Mouse (Mus musculus): ENCODE results near the gene Faap100. TPM values are rescaled to one million over a fixed set of nuclear protein-coding genes. Genes with fewer than 3 reads are reported as not detected.

The Faap100 gene
- total RNA-seq, 2 experiments from 2014 or later: 19.5 to 26.4 TPM

DNA sequence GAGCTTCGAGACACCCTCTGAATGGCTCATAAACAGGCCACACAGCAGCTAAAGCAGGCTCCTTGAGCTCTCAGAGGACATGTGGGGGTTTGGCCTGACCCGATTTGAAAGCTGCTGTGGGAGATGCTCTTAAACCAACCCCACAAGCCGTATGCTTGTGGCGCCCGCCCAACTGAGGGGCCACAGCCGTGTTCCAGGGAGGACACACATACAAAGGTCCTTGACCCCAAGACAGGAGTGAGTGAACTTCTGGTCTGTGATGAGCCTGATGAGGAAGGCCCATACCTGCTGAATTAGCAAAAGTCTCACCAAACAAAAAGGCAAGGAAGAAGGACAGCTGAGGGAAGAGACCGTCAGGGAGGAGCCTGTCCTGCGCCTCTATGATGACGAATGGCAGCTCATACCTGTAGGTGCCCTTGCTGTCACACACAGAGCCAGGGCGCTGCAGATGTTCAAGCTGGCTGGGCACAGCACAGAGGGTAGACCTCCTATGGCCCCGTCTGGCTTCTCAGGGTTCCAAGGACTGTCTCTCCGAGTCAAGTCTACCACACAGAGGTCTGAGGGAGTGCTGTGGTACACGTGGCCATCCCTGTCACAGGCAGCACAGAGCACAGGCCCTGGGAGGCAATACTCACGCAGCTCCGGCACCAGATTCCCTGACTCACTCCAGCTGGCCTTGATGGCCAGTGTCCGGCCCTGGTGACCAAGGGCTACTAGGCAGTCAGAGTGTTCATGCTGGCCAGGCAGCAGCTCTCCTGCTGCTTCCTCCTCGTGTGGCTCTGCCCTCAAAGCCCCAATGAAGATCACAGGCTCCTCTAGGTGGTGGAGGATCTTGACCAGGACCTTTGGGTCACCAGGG lies 2.0 kb downstream of the Faap100 start:
- DNase-seq: peak; percentile 69

DNA sequence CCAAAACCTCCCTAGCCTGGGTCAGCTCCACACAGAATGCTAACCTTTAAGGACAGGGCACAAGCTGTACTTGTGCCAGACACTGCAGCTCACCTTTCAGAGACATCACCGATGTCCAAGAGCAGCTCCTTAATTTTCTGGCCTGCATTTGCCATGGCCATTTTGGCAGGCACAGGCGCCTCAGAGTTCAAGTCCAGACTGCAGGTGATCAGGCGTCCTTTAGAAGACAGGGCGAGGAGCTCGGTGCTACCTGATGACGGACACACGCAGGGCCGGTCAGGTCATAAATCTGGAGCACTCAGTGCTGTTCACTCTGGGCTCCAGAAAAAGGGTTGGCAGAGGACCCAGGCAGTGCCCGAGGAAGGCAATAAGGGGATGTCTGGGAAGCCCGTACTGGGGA lies 3.2 kb downstream of the Faap100 start:
- no peak for DNase-seq

DNA sequence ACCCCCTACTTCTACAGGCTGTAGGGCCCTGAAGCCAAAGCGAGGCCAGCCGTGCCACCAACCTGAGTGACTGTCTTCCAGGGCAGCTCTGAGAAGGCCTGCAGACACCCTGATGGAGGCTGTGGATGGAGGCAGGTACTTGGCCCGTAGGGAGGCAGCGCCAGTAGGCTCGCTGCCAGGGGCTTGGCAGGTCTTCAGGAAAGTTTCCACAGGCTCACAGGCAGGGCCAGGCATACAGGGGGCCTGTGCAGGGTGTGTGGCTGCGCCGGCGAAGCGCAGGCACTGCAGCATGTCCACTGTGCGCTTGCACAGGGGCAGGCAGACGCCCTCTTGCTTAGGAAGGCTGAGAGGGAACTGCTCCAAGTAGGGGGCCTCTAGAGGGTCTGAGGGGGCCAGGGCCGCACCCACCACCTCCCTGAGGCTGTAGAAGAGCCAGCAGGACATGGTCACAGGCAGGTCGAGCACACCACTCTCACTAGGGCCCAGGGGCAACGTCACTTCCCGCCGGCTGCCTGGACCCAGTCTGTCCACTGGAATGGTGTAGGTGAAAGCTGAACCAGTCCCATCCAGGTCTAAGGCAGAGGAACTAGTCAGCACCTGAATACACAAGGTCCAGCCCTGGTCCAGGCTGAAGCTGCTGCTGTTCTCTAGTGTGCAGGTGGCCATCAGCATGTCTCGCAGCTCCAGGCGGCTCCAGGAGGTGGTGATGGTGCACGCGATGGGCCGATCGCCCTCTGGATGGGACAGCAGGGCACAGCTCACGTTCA lies 4.6 kb downstream of the Faap100 start:
- peak; percentile 86 for DNase-seq

DNA sequence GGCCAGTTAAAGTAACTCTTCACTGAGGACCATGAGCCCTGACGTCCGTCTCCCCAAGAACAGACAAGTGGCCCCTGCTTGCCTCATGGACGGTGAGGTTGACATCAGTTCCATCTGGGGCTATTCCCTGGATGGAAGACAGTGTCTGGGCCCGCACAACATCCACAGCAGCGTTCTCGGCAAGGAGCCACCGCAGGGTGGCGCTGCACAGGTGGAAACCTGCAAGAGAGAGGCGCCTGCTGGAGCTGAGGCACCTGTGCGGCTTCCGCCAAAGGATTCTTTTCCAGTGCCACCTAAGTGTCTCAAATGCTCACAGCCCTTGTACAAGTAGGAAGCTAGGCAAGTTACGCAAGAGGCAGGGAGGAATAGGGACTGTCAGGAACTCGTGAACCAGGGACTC lies 5.5 kb downstream of the Faap100 start:
- DNase-seq: no peak

DNA sequence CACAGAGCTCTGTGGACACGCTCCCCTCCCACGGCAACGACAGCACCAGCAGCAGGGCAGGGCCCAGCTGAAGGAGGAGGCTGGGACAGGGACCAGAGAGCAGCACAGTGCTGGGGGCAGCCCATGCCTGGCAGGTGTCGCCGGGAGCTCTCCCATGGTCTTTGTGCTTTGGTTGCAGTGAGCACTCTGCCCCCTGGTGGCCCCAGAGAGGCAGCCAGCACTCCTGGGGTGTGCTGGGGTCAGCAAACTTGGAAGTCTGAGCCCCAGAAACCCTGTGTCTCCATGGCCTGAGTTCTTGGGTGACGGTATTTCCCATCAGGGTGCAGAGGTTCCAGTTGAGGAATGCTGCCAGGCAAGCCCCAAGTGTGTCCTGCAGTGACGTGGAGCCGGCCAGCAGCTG lies 8.9 kb downstream of the Faap100 start:
- peak; percentile 81 for DNase-seq

DNA sequence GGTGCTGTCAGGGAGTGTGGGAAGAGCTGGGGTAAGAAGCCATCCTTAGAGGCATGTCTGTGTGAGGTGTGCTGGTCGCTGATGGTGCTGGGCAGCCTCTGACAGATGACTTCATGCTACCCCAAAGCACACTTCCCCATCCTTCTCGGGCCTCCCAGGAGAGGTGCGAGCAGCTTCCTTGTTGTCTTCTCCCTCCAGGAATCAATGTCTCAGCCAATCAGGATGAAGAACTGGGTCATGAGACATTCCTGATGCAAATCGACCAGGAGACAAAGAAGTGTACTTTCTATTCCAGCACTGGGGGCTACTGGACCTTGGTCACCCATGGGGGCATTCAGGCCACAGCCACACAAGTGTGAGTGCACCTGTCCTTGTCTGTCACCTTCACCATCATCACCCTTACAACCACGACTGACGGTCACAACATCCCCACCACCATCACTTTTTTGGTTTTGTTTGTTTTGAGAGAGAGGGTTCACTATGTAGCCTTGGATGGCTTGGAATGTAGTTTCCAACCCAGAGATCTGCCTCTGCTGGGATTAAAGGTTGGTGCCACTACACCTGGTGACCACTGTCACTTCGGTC lies 12.0 kb downstream of the Faap100 start:
- no peak for DNase-seq

DNA sequence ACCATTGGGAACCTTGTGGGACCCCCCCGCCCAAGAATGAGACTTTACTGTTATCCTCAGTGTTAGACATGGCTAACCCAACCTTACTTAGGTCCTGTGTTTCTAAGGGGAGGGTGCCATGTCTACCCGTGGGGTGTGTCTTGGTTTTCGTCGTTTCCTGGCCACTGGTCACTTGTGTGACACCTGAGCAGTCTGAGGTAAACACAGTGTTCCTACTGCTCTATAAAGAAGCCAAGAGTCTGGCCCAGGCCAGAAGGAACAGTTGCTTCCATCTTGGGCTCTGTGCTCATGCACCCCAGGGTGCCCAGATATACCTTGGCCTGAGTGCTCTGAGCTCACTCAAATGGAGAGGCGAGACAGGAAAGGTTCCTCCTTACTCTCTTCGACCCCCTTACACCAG lies 15.7 kb downstream of the Faap100 start:
- DNase-seq: no peak

DNA sequence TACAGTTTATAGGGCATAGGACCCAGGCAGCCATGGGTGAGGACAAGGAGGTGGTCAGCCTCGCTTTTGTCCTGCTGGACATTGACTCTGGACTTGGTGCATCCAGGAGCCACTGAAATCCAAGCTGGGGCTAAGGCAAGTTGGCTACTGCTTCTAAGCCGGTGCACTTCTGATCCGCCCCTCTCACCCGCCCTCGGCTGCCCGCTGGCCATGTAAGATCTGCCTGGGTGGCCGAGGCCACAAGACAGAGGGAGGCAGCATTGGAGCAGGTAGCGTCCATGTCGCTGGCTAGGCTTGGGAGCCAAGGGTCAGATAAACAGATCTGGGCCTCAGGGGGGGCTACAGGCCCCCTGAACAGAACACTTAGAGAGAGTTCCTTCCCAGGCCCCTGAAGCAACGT lies 17.3 kb downstream of the Faap100 start, which contains the start of gene Fscn2:
Gene Fscn2, plus strand, starts transcription at position 240 of the 400 bp plus-strand sequence.
- no peak for DNase-seq

DNA sequence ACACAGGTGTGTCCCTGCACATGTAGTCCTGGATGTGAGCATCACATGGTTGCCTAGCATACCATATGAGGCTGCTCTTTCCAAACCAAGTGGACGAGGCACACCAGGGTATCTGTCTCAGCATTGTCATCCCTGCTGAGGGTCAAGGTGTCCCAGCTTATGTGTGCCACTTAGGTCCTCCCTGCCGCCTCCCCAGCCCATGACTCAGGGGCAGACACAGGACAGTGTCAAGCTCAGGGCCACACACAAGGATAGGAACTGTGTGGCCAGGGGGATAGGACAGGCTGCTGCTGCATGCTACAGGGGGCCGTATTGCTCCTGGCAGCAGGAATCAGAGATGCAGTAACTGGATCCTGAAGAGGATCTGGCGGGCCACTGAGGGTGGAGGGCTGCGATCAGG lies 17.8 kb downstream of the Faap100 start:
- no peak for DNase-seq

DNA sequence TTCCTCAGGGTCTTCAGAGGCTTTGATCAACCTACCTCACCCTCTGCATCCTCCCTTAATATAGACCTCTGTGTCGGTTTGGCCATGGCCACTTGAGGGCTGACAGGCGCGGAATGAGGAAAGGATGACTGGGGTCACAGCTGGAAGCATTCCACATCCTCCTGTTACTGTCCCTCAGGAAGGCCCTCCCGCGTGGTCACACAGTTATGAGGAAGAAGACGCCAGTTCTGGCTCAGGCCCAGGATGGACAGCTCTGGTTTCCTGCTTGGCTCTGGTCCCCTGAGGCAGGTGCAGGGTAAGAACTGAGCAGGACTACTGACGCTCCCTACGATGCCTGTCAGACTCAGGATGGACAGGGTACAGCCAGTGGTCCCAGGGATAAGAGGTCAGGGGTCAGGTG lies 18.5 kb downstream of the Faap100 start:
- peak; percentile 64 for DNase-seq

DNA sequence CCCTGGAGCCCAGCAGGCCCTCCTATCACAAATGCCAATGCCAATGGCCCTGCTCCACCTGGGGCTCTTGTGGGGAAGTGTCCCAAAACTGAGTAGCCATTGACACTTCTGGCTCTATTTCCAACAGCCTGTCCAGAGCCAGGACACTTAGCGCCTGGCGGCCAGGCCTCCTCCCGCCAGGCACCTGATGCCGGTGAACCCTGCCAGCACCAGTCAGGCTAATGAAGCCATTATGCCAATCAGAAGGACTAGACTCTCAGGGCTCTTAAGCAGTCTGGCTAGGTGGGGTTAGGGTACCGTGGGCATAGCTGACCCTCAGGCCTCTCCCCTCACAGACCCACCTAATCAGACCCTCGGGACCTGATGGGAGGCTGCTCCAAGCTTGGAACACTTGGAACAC lies 19.2 kb downstream of the Faap100 start:
- DNase-seq: no peak

DNA sequence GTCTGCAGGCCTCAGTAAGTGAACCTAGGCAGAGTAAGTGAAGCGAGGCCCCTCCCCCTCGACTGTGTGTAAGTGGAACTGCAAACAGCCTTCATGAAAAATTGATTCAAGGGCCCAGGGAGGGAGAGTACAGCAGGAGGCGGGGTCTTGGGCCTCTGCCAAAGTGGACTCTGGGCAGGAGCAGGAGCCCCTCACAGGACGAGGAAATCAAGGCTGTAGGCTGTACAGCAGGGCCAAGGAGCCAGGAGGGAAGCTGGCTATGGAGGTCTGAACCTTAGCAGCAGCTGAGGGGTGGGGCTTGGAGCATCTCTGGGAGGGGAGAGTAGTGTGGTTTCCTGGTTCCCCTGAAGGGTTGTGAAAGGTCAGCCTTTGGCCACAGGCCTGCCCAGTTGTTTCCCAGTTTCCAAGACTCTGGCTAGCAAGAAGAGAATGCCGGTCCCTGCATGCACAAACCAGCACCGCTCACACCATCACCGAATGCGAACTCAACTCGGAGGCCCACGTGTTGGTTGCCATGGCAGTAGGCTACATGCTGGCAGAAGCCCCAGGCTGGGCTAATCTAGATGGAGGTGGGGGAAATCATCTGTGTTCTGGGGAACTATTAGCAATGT lies 20.7 kb downstream of the Faap100 start:
- peak; percentile 82 for DNase-seq

DNA sequence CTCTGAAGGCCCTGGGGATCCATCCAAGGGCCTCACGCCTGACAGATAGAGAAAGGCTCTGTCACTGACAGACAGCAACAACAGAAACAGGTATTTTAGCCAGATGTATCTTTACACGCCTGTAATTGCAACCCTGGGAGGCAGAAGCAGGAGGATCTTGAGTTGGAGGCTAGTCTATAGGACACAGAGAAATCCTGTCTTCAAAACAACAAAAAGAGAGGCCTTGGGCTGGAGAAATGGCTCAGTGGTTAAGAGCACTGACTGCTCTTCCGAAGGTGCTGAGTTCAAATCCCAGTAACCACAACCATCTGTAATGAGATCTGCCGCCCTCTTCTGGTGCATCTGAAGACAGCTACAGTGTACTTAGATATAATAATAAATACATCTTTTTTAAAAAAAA lies 21.7 kb downstream of the Faap100 start:
- DNase-seq: no peak

DNA sequence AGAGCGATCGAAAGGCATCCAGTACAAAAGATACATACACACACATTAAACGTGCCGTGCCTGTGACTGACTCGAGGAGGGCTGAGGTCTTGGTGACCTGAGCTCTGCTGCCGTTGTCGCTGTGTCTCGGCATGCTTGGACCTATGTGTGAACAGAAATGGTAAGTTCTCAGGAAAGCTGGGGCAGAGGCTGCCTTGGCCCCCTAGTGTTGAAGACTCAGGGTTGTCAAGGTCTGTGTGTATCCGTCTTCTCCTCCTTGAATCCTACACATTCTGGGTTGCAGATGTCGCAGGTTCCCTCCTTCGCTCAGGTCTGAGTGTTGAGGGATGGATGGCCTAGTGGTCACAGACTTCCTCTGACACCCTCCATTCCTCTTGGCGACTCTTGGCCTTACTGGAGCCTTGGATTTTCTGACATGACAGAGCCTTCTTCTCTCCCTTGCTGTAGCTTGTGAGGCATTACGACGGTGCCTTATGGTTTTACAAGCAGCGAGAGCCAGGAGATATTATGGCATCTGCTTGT lies 22.2 kb downstream of the Faap100 start:
- no peak for DNase-seq

DNA sequence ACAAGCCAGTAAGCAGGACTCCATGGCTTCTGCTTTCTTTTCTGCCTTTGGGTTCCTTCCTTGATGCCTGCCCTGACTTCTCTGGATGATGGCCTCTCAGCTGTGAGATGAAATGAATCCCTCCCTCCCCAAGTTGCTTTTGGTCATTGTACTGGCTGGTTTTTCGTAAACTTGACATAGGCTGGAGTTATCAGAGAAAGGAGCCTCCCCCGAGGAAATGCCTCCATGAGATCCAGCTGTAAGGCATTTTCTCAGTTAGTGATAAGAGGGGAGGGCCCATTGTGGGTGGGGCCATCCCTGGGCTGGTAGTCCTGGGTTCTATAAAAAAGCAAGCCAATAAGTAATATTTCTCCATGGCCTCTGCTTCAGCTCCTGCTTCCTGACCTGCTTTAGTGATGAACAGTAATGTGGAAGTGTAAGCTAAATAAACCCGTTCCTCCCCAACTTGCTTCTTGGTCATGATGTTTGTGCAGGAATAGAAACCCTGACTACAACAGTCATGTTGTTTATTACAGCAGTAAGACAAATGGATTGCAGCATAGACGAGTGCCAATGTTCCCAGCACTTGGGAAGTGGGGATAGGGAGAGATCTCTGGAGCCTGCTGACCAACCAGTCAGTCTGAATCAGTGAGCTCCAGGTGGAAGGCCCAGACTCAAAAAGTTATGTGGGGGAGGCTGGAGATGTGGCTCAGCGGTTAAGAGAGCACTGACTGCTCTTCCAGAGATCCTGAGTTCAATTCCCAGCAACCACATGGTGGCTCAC lies 23.1 kb downstream of the Faap100 start:
- no peak for DNase-seq

DNA sequence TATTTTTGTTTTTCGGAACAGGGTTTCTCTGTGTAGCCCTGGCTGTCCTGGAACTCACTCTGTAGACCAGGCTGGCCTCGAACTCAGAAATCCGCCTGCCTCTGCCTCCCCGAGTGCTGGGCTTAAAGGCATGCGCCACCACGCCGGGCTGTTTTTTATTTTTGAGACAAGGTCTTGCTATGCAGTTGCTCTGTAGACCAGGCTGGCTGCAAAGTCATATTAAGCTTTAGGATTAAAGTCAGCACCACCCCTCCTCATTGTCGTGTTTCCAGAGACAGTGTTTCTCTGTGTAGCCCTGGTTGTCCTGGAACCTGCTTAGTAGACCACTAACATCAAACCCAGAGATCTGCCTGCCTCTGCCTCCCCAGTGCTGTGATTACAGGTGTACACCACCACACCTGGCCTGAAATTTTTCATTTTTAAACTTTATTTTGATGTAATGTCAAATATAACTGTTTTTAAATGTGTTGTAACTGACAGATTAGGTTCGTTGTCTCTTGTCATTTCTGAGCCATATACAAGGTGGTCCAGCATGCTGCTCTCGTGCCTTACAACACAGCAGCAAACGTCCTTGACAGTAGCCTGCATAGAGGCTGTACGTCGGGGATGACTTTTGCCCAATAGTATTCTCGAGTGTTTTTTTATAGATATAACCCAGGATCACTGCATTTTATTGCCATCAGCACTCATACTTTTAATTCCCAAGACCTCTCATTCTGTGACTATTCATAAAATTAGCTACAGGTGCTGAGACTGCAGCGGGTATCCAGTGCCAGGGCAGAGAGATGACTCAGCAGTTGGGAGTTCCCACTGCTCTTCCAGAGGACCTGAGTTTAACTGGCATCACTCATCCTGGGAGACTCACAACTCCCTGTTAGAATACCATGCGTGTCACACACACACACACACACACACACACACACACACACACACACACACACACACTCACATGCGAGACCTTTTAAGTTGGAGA lies 24.0 kb downstream of the Faap100 start:
- DNase-seq: peak; percentile 32

DNA sequence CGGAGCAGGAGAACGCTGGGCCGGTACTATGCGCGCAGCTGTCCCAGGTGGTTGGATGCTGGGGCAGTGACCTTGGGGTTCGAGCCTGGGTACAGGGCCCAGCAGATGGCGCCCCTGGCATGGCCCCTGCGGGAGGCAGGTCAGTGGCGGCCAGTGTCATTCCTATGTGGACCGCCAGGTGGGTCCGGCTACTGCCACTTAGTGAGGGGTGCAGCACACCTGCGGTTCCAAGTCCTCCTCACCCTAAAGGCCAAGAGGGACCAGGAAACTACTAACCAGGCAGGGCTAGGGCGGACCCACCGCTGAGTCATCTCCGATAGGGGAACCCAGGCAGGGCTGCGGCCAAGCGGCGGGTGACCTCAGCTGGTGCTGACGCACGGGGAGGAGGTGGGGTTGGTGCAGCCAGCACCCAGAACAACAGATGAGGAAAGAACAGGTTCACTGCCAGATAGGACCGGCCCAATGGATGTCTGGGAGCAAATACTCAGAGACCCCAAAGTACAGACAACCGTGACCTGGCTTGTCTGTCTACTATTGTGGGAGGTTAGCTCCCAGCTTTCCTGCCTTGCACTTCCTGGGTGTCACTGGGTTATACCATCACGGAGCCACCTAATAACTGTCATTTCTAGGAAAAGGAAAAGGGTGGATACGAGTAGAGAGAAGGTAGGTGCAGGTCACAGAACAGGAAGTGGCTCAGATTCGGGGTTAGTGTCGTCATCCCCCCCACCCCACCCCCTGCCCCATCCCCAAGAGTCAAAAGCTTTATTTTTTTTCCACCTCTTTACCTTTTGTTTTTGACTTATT lies 24.9 kb downstream of the Faap100 start:
- peak; percentile 89 for DNase-seq

DNA sequence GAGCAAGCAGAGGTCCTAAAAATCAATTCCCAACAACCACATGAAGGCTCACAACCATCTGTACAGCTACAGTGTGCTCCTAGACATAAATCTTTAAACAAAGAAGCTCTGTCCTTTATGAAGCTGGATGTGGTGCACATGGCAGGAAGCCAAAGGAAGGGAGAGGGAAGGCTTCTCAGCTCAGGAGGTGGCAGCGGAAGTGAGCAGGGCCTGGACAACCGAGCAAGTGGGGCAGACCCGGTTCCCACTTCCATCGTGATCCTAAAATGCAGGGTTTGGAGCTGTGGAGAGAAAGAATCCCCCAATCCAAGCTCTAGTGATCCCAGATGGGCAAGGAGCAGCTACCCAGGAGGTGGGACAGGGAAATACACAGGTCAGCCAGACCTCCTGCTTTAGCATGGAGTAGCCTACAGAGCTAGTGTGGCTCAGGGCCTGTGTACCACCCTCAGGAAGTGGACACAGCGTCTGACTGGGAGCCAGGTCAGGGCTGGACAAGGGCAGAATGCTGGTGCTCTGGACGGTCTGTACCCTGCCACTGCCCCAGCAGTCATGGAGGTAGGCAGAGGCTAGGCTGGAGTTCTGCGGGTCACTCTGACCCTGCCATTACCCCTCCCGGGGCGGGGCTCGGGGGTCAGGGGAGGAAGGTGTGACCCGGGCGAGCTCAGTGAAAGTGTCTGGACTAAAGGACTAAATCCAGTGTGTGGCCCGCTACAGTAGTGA lies 25.8 kb downstream of the Faap100 start:
- DNase-seq: peak; percentile 66

DNA sequence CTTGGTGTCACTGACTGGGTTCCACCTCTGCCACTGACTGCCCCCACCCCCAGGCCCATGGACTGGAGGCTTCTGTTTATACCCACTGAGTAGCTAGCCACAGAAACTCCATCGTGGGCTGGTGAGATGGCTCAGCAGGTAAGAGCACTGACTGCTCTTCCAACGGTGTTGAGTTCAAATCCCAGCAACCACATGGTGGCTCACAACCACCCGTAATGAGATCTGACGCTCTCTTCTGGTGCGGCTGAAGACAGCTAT lies 26.5 kb downstream of the Faap100 start:
- peak; percentile 3 for DNase-seq

Data from adrenal gland, postnatal 10 days (tissue).